8 mouse cellular contexts compared by ENCODE assay signal in genomic region chr14:67608262-67608661, GRCm38 (mm10).
DNase-seq lines count a peak whose midpoint lies in the region; ATAC-seq and TF ChIP-seq lines count a peak whose summit lies in the region.

No protein-coding gene starts in this region.

- H3K36me3 ChIP-seq in heart, embryonic 14.5 days (ENCODE audit: control insufficient read depth, insufficient read depth, low read length): no peaks in the 10 kb centered on the region
- no peaks in the 10 kb centered on the region for H3K36me3 ChIP-seq in hindbrain, embryonic 11.5 days (ENCODE audit: control insufficient read depth, insufficient read depth, low read length)
- H3K36me3 ChIP-seq in midbrain, postnatal 0 days (ENCODE audit: insufficient read depth, low read length): no peaks in the 10 kb centered on the region

- H3K27ac ChIP-seq in heart, embryonic 14.5 days (replicated peaks in 1 of 2; ENCODE audit: control insufficient read depth in 1 of 2, insufficient read depth in 1 of 2, low read depth in 2 of 2, low read length in 2 of 2): no peak overlapping the region
- no peak overlapping the region for H3K27ac ChIP-seq in hindbrain, embryonic 11.5 days (ENCODE audit: low read depth, low read length)
- H3K27ac ChIP-seq in midbrain, postnatal 0 days (ENCODE audit: low read depth, low read length): no peak overlapping the region

- no peak for DNase-seq in heart, postnatal 25 days (ENCODE audit: low spot score)
- DNase-seq in hindbrain, embryonic 11.5 days (ENCODE audit: low spot score): no peak
- peak; percentile 23 for DNase-seq in liver
- DNase-seq in midbrain, postnatal 0 days (ENCODE audit: low spot score): peak; percentile 14
- DNase-seq in left cerebral cortex, adult 11 months (ENCODE audit: low spot score): no peak
- DNase-seq in thymus, postnatal 36 days: no peak
- DNase-seq in left cerebral cortex, postnatal 4 days: no peak

- 0 out of 2 replicates have a peak, but pooled peaks cover 11% of the 10 kb centered on the region for H3K27me3 ChIP-seq in heart, embryonic 14.5 days (ENCODE audit: control insufficient read depth, insufficient read depth, low read length)
- H3K27me3 ChIP-seq in hindbrain, embryonic 11.5 days (ENCODE audit: control insufficient read depth, insufficient read depth, low read length): 0 out of 2 replicates have a peak, but pooled peaks cover 5% of the 10 kb centered on the region
- no peaks in the 10 kb centered on the region; the same call in 1 of the 2 replicates for H3K27me3 ChIP-seq in midbrain, postnatal 0 days (ENCODE audit: insufficient read depth, low read length)

- H3K4me3 ChIP-seq in heart, embryonic 14.5 days (ENCODE audit: control insufficient read depth in 1 of 2, insufficient read depth in 1 of 2, low read depth in 1 of 2, low read length in 2 of 2): peak overlapping the region; percentile 16 to 24
- H3K4me3 ChIP-seq in hindbrain, embryonic 11.5 days (ENCODE audit: low read depth, low read length): peak overlapping the region; percentile 10; the same call in 1 of the 2 replicates
- H3K4me3 ChIP-seq in midbrain, postnatal 0 days (ENCODE audit: low read depth, low read length): peak overlapping the region; percentile 19; the same call in 1 of the 2 replicates

- 18% methylated on average over 20 of the region's 20 CpGs for WGBS in heart, embryonic 14.5 days
- 24% methylated on average over 20 of the region's 20 CpGs for WGBS in hindbrain, embryonic 11.5 days
- WGBS in midbrain, postnatal 0 days: 14% methylated on average over 20 of the region's 20 CpGs

- H3K9me3 ChIP-seq in heart, embryonic 14.5 days (ENCODE audit: control insufficient read depth, low read length): no peaks in the 10 kb centered on the region
- no peaks in the 10 kb centered on the region for H3K9me3 ChIP-seq in hindbrain, embryonic 11.5 days (ENCODE audit: control insufficient read depth, low read length)
- no peaks in the 10 kb centered on the region for H3K9me3 ChIP-seq in midbrain, postnatal 0 days (ENCODE audit: low read length)

- H3K9ac ChIP-seq in heart, embryonic 14.5 days (ENCODE audit: low read length): no peak overlapping the region
- H3K9ac ChIP-seq in hindbrain, embryonic 11.5 days (ENCODE audit: low read depth, low read length): 0 out of 2 replicates have a peak overlapping the region, but pooled peaks have one; percentile 19
- 0 out of 2 replicates have a peak overlapping the region, but pooled peaks have one; percentile 1 for H3K9ac ChIP-seq in midbrain, postnatal 0 days (replicated peaks; ENCODE audit: low read length, poor library complexity, severe bottlenecking)

- no peak for TF ChIP-seq CTCF in midbrain, postnatal 0 days (IDR thresholded peaks at IDR 0.05)

- H3K4me2 ChIP-seq in heart, embryonic 14.5 days (ENCODE audit: low read length): peak overlapping the region; percentile 58
- H3K4me2 ChIP-seq in hindbrain, embryonic 11.5 days (replicated peaks; ENCODE audit: low read depth, low read length): peak overlapping the region; percentile 32
- peak overlapping the region; percentile 47 for H3K4me2 ChIP-seq in midbrain, postnatal 0 days (ENCODE audit: low read depth, low read length, poor library complexity, severe bottlenecking)

- intact Hi-C loops in heart, postnatal 25 days (cut with DNase I): no loop called here
- intact Hi-C loops in left cerebral cortex, postnatal 4 days (cut with DNase I): no loop called here

- peaks cover 2 to 9% of the 10 kb centered on the region in 2 experiments; a peak in 2 of 4 replicates for H3K4me1 ChIP-seq in heart, embryonic 14.5 days (ENCODE audit: control insufficient read depth in 2 of 2, insufficient read depth in 2 of 2, low read length in 2 of 2)
- H3K4me1 ChIP-seq in hindbrain, embryonic 11.5 days (replicated peaks; ENCODE audit: control insufficient read depth, insufficient read depth, low read length): peaks cover 3% of the 10 kb centered on the region; the same call in 1 of the 2 replicates
- H3K4me1 ChIP-seq in midbrain, postnatal 0 days (ENCODE audit: insufficient read depth, low read length): no peaks in the 10 kb centered on the region; the same call in 1 of the 2 replicates

- ATAC-seq in heart, embryonic 14.5 days (ENCODE audit: insufficient number of reproducible peaks, insufficient read depth, low FRiP score, low read depth): no peak
- no peak for ATAC-seq in hindbrain, embryonic 11.5 days (ENCODE audit: low FRiP score)
- no peak for ATAC-seq in midbrain, postnatal 0 days (ENCODE audit: low FRiP score)

Comparison
In these comparisons a context has a peak if more than half of its experiments do, and no peak if none do; other contexts are left out.
1. DNase-seq: peak in liver (single experiment) and midbrain, postnatal 0 days (single experiment); none in heart, postnatal 25 days (single experiment), hindbrain, embryonic 11.5 days (single experiment), left cerebral cortex, adult 11 months (single experiment), thymus, postnatal 36 days (0 of 2) and left cerebral cortex, postnatal 4 days (single experiment).
2. Peak in every context shown above with its lines, with median percentiles within 50 percentile points of each other: H3K4me2 ChIP-seq and H3K4me3 ChIP-seq.